Mouse (Mus musculus) urinary bladder, adult 18-20 months (tissue): ENCODE measurements around the gene Zfp362.
A peak's percentile ranks its signal among the peaks of the same experiment; 100 is the strongest.

Experiments used
- DNase-seq, 2 experiments: peaks; one replicate each; pipeline ENCODE4 v3.0.0; 2022; ENCODE audit warnings: low spot score in 2 of 2, mixed read lengths in 2 of 2

Zfp362 gene

GRCm38 (mm10) chr4:128760029-128760428 lies 45.8 kb downstream of the Zfp362 start:
- DNase-seq: no peak

DNA sequence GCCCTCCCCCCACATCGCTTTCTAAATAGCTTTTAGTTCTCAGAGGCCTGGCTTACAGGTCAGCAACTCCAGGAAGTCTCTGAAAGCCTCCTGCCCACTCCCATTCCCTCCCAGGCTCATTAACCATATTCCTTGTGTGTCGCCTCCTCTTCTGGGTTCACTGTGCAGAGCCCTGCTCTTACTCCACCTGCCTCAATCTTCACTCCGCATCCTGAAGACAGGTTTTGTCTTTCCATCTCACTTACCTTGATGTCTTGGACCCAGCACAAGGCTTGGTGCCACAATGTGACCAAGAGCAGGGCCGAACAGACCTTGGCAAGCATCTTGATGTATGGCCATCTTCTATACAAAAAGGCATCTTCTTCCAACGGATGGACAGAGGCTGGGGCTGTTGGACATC lies 46.6 kb downstream of the Zfp362 start:
- no peak for DNase-seq

- DNase-seq: no peak
Measured at GRCm38 (mm10) chr4:128755900-128756299, 49.9 kb downstream of the Zfp362 start.

- no peak for DNase-seq
Measured at GRCm38 (mm10) chr4:128755064-128755463, 50.8 kb downstream of the Zfp362 start, which contains the start of gene A3galt2. TSS of gene A3galt2 (plus strand) at chr4:128755364.

DNA sequence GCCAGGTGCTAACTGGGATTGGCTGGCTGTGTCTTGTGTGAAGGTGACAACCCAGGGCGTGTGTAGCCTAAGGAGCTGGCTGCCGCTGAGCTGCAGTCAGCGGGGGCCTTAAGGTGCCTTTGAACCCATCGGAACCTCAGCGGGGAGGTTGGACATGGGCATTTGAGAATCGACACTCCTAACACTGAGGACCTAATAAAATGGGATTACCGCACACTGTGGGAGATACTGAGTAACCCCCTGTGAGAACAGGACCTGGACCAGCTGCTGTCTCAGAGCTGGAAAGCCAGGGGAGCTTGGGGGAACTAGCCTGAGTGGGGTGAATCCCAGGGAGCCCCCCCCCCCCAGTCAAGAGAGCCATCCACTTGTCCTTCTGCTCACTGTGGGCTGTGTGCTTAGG lies 52.3 kb downstream of the Zfp362 start:
- DNase-seq: no peak

- DNase-seq: no peak
Measured at GRCm38 (mm10) chr4:128752031-128752757, 53.7 kb downstream of the Zfp362 start.

GRCm38 (mm10) chr4:128751006-128751405 lies 54.8 kb downstream of the Zfp362 start:
- no peak for DNase-seq

- DNase-seq: no peak
Measured at GRCm38 (mm10) chr4:128748309-128748708, 57.5 kb downstream of the Zfp362 start.

DNA sequence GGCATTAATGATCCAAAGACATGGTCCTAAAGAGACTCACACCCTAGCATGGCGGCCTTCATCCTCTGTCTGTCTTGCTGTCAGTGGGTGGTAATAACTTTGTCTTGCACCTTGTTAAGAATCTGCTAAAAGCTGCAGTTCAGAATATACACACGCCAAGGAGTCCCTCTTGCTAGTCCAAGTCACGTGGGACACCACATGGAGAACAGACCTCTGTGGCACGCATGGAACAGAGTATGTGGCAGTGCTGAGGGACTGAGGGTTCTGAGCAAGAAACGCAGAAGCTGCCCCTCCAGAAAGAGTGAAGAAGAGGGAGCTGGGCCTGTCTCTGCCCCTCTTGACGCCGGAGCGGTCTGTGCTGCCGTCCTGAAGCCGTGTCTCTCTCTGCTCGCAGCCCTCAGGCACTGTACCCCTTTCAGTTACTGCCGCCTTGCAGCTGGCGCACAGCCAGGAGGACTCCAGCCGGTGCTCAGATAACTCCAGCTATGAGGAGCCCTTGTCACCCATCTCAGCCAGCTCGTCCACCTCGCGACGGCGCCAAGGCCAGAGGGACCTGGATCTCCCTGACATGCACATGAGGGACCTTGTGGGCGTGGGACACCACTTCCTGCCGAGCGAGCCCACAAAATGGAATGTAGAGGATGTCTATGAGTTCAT lies 58.1 kb downstream of the Zfp362 start:
- no peak for DNase-seq

DNA sequence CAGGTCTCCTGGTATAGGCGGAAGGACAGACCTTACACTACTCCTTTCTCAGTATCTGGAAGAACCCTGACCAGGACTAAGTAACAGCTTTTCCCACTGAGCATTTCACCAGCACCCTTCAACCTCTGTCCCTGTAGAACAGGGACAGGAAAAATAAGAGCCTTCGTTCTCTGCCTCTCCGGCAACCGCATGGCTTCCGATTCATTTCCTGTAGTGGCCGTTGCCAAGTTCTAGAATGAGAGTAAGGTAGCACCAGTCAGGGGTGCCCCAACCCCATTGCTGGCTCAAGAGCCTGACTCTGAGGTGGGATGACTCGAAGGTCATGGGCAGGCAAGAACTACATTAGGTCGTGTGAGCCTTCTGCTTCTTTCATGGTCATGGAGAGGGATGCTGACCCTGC lies 60.7 kb downstream of the Zfp362 start:
- no peak for DNase-seq

GRCm38 (mm10) chr4:128743031-128743626 lies 62.7 kb downstream of the Zfp362 start:
- no peak for DNase-seq

- no peak for DNase-seq
Measured at GRCm38 (mm10) chr4:128742379-128742970, 63.4 kb downstream of the Zfp362 start.

DNA sequence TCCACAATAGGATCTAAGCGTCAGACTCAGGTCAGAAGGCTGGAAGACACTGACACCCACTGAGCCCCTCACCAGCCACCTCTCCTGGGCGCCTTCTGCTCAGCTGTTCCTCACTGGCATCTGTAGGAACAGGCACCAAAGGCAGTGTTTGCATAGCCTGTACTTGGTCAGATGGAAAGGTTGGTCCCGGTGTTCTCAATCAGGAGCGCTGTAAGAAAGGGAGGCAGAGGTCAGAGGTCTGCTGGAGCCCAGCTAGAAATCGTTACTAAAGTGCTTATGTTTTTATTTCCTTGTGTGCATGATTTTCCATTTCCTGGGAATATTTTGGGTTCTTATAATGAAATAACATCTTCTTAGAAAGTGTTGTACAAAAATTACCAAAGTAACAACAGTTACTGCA lies 63.9 kb downstream of the Zfp362 start:
- DNase-seq: no peak

GRCm38 (mm10) chr4:128740878-128741277 lies 65.0 kb downstream of the Zfp362 start:
- DNase-seq: no peak

- DNase-seq: no peak
Measured at GRCm38 (mm10) chr4:128737825-128738610, 67.8 kb downstream of the Zfp362 start.

DNA sequence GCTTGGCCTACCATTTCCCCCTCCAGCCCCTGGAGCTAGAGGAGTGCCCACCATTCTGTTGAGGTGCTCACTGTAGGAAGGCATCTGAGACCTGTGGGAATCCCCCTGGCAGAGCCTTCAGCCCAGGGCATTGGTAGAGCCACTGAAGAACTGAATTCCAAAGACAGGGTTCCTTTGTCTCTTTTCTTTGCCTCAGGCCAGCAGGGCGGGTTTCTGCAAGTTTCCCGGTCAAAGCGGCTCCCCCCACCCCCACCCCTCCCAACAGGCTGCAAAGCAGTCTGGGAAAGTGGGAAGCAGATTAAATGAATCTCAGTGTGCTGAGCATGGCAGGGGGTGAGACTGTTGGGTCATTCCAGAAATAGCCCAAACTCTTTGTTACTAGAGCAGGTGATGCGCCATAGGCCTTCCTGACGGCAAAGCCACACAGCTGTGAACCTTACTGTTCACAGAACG lies 68.7 kb downstream of the Zfp362 start:
- DNase-seq: no peak

DNA sequence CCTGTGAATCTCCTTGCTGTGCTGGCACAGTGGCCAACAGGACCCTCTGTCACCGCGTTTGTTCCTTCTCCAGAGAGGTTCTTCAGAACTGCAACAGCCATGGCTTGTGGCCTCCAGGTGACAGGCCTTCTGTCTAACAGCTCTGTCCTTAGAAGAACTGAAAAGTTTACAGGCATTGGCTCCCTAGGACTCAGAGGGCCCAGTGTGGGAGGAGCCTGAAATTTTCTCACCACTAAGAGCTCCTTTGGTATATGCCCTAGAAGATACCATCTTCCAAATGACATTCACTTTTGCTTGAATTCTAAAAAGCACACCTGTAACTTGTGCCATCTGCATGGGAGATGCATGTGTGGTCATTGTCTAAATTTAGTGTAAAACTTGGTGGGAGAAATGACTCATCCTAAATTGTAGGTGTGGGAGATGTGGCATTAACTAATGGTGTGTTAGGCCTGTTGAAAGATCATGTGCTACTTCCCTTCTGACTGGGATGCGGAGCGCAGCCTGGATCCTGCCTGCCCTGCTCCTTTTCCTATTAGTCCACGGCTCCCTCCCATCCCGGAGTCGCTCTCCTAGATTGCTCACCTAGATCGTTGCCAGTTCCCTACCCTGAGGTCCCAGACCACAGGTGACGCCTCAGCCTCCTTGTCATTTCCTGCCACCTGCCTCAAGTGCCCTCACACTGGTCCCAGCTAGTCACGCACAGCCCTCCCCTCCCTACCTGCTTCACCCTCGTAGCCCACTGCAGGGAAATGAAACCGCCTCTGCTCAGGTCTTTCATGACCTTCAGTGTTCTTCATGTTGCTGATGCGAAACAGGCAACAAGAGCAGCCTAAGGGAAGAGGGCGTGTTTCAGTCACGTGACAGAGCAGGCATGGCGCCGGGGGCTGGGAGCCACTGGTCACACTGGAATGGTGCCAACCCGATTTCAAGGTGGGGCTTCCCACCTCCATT lies 70.8 kb downstream of the Zfp362 start:
- DNase-seq: no peak

- DNase-seq: peak in 1 of 2 experiments; percentile 46
Measured at GRCm38 (mm10) chr4:128734217-128734616, 71.6 kb downstream of the Zfp362 start.

- DNase-seq: no peak
Measured at GRCm38 (mm10) chr4:128733496-128733895, 72.3 kb downstream of the Zfp362 start.

- no peak for DNase-seq
Measured at GRCm38 (mm10) chr4:128732794-128733193, 73.1 kb downstream of the Zfp362 start.
